Mouse (Mus musculus) layer of hippocampus, adult 9-10 months (tissue): Measurements from ENCODE around the gene Kdelr2.
A peak's percentile ranks its signal among the peaks of the same experiment; 100 is the strongest.

Source experiments
- DNase-seq: peaks from one replicate; pipeline ENCODE4 v3.0.0; 2022; ENCODE audit warnings: low spot score

Kdelr2 gene

DNA sequence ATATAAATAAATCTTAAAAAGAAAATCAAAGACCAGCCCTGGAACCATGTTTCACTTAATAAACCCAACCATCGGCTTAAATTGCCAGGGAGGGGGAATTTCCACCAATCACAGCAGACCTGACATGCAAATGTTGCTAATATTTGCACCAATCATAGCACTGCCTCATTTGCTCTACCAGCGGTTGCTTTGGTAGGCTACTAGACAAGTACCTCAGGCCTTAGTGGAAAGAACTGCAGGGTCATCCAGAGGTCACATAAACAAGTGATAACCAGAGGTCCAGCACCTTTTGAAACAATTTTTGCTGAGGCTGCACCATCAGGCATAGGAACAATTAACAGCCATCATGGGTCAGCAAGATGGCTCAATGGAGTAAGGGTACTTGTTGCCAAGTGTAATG, 2.1 kb upstream of the Kdelr2 start:
- no peak for DNase-seq

- DNase-seq, result no peak
Observed at GRCm38 (mm10) chr5:143404148-143404930, 701 bp downstream of the Kdelr2 start.

GRCm38 (mm10) chr5:143405200-143405599, 1.6 kb downstream of the Kdelr2 start:
- no peak for DNase-seq

DNA sequence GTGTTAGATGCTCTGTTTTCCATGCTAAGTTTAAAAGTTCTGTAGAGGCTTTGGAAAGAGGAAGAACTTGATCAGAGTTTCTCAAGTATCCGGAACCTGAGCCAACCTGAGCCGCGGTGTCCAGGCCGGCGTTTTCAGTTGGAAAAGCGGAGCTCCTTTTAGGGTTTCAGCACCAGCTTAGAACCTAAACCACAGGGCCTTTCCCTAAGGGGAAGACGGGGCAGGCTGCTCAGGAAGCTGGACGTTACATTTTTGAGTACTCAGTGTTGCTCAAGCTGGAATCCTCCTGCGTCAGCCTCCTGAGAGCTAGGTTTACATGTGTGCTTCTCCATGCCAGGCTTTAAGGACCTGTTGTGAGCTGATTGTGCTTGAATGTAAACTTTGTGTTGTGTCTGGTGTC, 2.9 kb downstream of the Kdelr2 start:
- DNase-seq, result no peak

DNA sequence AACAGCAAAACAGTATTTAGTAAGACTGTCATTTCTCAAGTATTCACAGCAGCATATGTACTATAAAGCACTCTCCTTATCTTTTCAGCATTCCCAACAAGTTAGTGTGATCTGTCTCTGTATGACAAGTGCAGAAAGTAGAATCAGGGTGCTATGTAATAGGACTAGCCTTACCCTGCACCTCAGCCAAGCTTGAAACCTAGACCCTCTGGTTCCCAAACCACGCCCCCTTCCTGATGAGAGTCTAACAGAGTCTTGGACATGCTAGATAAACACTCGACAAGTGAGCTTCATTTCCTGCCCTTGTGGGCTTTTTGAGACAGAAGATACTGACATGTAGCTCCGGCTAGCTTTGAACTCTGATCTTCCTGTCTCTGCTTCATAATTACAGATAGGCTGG, 5.6 kb downstream of the Kdelr2 start:
- DNase-seq, result no peak

DNA sequence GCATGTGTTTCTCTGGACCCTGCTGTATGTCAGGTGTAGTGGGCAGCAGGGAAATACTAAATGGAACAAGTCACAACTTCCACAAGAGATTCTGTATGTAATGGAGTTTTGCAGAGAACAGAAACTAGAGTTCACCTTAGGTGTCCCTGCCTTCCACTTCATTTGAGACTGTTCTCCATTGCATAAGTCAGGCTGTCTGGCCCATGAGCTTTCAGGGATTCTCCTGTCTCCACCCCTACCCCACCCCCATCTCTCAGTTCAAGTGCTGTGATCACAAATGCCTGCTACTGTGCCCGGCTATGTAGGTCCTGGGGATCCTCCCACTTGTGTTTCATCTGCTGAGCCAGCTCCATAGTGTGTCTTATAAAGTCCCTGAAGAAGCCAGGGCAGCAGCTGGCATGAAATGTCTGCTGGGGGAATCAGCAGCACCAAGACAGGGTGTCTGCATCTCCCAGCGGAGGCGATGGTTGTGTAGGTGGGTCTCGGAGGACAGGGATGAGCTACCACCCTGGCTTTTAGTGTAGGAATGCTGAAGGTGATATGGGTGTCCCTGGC, 7.3 kb downstream of the Kdelr2 start:
- no peak for DNase-seq

- no peak for DNase-seq
Observed at GRCm38 (mm10) chr5:143421484-143421883, 17.8 kb downstream of the Kdelr2 start.

DNA sequence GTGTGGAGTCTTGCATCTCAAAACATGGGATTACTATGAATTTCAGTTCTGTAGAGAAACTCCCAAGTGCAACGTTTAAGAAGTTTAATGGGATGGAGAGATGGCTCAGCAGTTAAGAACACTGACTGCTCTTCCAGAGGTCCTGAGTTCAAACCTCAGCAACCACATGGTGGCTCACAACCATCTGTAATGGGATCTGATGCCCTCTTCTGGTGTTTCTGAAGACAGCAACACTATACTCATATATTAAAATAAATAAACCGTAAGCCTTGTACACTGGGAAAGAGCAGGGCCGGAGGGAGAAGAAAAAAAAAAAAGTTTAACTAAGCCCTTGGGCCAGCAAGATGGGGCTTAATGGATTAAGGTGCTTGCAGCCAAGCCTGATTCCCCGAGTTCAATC, 19.4 kb downstream of the Kdelr2 start:
- DNase-seq, result no peak

DNA sequence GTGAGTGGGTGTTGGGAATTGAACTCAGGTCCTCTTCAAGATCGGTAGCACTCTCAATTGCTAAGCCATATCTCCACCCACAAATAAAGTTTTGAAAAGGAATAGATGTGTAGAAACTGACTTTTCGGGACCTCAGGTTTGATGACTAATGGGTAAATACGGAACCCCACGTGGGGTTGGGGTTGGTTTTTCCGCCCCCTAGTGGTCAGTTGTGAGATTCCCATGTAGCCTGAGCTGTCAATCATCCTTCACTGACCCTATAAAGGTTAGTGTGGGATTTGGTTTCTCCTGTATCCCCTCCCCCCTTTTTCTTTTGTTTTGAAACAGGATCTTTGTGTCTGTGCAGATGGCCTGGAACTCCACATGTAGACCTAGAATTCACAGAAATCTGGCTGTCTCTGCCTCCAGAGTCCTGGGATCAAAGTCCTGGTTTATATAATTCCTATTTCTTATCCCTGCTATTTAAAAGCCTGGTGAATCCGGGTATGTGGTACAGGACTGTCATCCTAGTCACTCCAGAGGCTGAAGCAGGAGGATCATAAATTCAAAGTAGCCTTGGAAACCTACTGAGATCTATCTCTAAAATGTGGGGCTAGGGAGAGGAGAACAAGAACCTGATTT, 20.4 kb downstream of the Kdelr2 start:
- peak; percentile 26 for DNase-seq

DNA sequence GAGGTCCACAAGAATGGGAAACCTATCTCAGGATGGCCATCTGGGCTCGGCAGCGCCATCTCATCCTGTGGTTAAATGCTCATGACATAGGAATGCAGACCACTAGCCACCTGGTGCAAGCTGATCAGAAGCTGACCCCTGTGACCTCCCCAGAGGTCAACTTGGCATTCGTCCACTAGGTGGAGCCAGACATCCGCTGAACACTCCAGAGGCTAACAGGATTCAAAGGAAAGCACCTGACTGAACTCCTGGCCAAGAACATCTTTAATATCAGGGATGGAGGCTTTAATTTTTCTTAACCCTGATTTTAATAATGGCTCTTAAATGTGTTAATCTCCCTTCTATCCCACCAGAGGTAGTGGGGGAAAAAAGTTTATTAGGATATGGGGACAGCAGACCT, 30.8 kb downstream of the Kdelr2 start:
- peak; percentile 27 for DNase-seq

DNA sequence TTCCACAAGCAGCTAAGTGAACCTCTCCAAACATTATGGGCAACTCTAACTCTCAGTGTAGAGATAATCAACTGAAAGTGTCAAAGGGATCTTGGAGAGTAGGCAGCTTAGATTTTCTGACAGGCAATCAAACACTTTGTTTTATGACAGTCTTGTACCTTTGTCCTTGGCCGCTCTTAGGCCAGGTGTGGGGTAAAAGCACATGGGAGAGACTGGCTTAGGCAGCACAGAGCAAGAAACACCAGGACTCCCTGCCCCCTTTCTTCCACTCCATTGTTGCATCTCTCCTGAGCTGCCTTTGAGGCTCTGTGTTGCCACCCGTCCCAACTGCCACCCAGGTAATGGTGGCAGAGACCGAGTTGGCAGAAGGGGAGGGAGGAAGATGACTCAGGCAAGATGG, 37.7 kb downstream of the Kdelr2 start:
- DNase-seq, result no peak

DNA sequence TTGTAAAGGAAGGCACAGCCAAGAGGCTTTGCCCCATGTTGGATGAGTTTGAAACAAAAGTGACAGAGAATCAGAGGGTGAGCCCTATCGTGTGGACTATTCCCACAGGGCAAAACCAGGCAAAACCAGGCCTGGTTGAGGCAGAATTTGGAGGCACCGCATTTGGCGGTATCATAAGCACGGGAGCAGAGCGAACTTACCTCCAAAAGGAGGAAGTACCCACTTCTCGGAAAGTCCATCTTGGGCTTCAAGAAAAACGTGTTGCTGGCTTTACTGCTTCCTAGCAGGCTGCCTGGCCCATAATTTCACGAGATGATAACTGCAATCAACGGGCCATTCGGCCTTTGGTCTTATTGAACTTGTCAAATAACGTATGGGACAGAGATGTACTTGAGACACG, 38.1 kb downstream of the Kdelr2 start:
- DNase-seq, result no peak

- DNase-seq, result no peak
Observed at GRCm38 (mm10) chr5:143463671-143464070, 60.0 kb downstream of the Kdelr2 start.

- peak; percentile 79 for DNase-seq
Observed at GRCm38 (mm10) chr5:143464100-143464756, 60.6 kb downstream of the Kdelr2 start, which contains the start of gene Daglb. Daglb (plus strand) TSS chr5:143464584.

DNA sequence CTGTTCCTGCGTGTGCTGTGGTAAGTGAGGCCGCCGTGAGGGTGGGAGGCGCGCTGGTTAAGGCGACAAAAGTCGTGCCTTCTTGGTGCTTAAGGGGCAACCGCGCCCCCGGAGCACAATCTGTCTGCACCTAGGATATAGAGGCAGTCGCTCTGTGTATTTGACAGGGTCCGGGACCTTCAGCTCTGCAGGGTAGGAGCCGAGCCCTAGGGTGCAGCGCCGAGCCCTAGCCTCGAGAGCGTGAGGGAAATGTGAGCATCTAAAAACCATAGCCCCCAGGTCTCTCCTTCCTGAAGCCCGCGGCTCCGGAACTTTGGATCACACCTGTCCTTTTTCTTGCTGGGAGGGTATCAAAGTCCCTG, 61.1 kb downstream of the Kdelr2 start:
- no peak for DNase-seq

DNA sequence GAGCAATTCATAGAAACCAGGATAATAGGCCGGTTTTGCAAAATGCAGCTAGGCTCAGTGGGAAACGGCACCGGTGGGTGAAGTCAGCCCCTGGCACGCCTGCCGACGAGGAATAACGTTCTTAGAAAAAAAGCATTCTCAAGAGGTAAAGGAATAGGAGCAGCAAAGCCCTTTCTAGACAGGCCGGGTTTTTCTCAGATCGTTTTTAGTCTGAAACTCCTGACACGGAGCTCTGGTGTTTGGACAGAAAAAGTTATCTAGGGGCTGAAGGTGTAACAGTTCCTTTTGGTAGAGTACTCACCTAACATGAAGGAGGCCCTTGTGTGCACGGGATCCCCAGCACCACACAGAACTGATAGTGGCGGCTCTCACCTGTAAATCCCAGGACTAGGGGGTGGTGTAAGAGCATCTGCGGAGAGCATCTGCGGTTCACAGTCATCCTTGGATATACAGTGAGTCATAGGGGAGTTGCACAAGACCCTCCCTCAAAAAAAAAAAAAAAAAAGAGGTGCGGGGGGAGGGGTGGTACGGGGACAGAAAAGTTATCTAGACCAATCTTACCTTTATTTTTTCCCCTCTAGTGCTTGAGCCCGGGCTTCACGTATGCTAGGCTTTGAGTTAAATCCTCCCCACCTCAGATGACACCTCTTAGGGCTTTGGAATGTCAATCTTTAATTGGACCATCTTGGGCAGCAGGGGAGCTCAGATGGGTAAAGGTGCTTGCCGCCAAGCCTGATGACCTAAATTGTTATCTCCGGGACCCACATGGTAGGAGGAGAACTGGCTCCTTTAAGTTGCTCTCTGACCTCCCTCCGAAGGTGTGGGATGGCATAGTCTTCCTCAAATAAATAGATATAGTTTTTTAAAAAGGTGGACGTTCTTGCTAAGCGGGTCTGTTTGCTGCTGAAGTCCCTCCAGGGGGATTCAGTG, 61.8 kb downstream of the Kdelr2 start:
- no peak for DNase-seq

GRCm38 (mm10) chr5:143466891-143467669, 63.4 kb downstream of the Kdelr2 start:
- DNase-seq, result no peak

DNA sequence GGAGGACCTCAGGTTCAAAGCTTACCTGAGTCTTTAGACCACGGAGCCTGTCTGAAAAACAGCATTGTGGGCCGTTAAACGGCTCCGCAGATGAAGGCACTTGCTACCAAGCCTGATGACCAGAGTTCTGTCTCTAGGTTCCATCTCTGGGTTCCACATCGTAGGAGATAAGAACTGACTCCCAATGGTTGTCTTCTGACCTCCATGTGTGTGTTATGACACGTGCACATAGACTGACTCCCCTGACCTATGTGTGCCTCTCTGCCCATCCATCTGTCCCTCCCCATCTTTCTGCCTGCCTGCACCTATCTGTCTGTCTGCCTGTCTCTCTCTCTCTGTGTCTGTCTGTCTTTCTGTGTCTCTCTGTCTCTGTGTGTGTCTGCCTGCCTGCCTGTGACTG, 64.3 kb downstream of the Kdelr2 start:
- no peak for DNase-seq

- DNase-seq, result no peak
Observed at GRCm38 (mm10) chr5:143469628-143470027, 66.0 kb downstream of the Kdelr2 start.

- no peak for DNase-seq
Observed at GRCm38 (mm10) chr5:143470421-143471164, 67.0 kb downstream of the Kdelr2 start.
